Mouse (Mus musculus) hindbrain, embryonic 11.5 days (tissue): ENCODE measurements at regions not wholly inside any gene's neighbourhood (a gene's known extent, or its start where the extent isn't known, plus 50 kb on each side); places are given as distances from the start of the nearest gene placed in this dataset.
A peak's percentile ranks its signal among the peaks of the same experiment; 100 is the strongest.

Experiments used
- ATAC-seq: fragments of 200-750 bp; cut with Nextera tagmentation; 2 replicates; pipeline ENCODE4 v1.8.0; 2017; ENCODE audit warnings: mild to moderate bottlenecking, moderate TSS enrichment, moderate library complexity; ENCODE audit not compliant: low FRiP score
- DNase-seq: peaks from one replicate; pipeline ENCODE4 v3.0.0-alpha.2; 2015; ENCODE audit warnings: low spot score
- H3K27ac ChIP-seq: fragments of 300-500 bp; sonication (generic); 2 replicates; pipeline ENCODE4 v1.5.1; 2014; ENCODE audit warnings: mild to moderate bottlenecking, low read depth, low read length
- H3K27me3 ChIP-seq: fragments of 300-500 bp; sonication (generic); 2 replicates; pipeline ENCODE4 v1.6.1; 2014; ENCODE audit warnings: mild to moderate bottlenecking, low read length, moderate library complexity, mixed read lengths; ENCODE audit not compliant: control insufficient read depth, insufficient read depth
- H3K36me3 ChIP-seq: fragments of 300-500 bp; sonication (generic); 2 replicates; pipeline ENCODE4 v1.6.1; 2014; ENCODE audit warnings: mild to moderate bottlenecking, low read length, moderate library complexity, mixed read lengths; ENCODE audit not compliant: control insufficient read depth, insufficient read depth
- H3K4me1 ChIP-seq: fragments of 300-500 bp; sonication (generic); replicated peaks from 2 replicates; pipeline ENCODE4 v1.6.1; 2014; ENCODE audit warnings: low read length, mixed read lengths; ENCODE audit not compliant: control insufficient read depth, insufficient read depth
- H3K4me2 ChIP-seq: fragments of 300-500 bp; sonication (generic); replicated peaks from 2 replicates; pipeline ENCODE4 v1.6.1; 2014; ENCODE audit warnings: mild to moderate bottlenecking, low read depth, low read length
- H3K4me3 ChIP-seq: fragments of 300-500 bp; sonication (generic); 2 replicates; pipeline ENCODE4 v1.5.1; 2014; ENCODE audit warnings: low read depth, low read length
- H3K9ac ChIP-seq: fragments of 300-500 bp; sonication (generic); 2 replicates; pipeline ENCODE4 v1.6.1; 2014; ENCODE audit warnings: low read depth, low read length
- H3K9me3 ChIP-seq: fragments of 300-500 bp; sonication (generic); 2 replicates; pipeline ENCODE4 v1.6.1; 2016; ENCODE audit warnings: low read length; ENCODE audit not compliant: control insufficient read depth
- WGBS: fragments of 180-500 bp; shearing (Covaris S2); extraction: QIAGEN DNeasy Blood & Tissue Kit; methylation state at CpG from one replicate; pipeline ENCODE4 v1.1.7; 2014; 5-methylcytosine and 5-hydroxymethylcytosine counted together

DNA sequence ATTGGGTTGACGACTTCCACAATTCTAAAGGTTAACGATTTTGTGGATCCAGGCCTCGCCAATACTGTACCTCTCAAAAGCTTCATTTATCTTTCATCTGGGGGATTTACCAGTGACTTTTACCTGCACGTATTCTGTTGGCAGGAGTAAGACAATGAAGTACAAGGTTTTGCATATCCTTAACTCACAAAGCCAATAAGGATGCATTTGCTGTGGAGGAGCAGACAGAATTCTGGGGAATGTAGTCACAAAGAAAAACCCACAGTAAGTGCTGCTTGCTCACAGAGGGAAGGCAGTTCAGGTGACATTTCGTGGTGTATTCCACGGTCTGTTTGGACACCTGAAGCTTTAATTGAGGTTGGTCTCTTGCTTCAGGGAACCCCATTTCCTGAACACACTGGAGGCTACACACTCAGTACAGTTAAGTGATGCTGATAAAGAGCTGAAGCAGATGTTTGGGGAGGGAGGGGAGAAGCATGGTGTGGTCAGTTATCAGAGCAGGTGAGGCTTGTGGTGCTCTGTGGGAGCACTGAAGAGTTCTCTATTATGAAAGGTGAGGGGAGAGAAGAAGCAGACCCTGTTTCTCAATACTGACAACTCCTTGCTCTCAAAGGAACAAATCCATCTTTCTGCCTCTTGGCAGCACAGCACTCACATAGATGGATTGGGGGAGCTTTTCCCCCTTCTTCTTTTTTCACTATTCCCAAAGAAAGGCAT is 358.1 kb downstream of the Sorl1 start:
- no peaks in the 10 kb centered on the region for H3K4me1 ChIP-seq
- no peak overlapping the region for H3K27ac ChIP-seq
- H3K4me3 ChIP-seq, result no peak overlapping the region
- H3K9ac ChIP-seq, result no peak overlapping the region
- H3K4me2 ChIP-seq, result no peak overlapping the region
- no peaks in the 10 kb centered on the region for H3K36me3 ChIP-seq
- H3K9me3 ChIP-seq, result no peaks in the 10 kb centered on the region
- DNase-seq, result no peak
- 0 out of 2 replicates have a peak, but pooled peaks have one; percentile 14 for ATAC-seq
- 83% methylated on average over 6 of the region's 6 CpGs for WGBS
- H3K27me3 ChIP-seq, result no peaks in the 10 kb centered on the region

DNA sequence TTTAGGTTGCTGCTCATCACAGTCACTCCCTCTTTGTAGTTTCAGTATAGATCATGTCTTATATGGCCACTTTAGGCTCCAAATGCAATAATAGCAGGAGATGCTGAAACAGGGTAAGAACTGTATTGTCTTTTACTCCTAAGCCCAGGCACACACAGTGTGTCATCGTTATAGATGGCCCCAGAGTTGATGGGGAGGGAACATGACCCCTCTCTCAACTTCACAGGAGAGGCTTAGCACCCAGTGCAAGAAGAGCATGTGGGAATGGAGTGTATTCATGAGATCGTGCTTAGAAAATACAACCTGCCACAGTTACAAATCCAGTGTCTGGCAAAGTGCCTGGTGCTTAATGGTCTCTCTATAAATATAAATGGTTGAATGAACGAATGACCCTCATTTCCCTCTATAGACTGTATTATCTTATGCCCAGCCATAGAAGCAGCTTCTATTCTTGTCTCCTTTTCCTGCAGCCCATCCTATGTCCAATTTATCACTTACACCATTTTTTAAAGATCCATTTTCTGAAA is 363.0 kb downstream of the Sorl1 start:
- no peak overlapping the region for H3K4me3 ChIP-seq
- H3K27ac ChIP-seq, result no peak overlapping the region
- WGBS, result 85% methylated on average over 3 of the region's 3 CpGs
- no peak overlapping the region for H3K4me2 ChIP-seq
- H3K27me3 ChIP-seq, result no peaks in the 10 kb centered on the region
- H3K4me1 ChIP-seq, result no peaks in the 10 kb centered on the region
- no peaks in the 10 kb centered on the region for H3K36me3 ChIP-seq
- ATAC-seq (no peak), DNase-seq (no peak)
- H3K9me3 ChIP-seq, result no peaks in the 10 kb centered on the region
- H3K9ac ChIP-seq, result no peak overlapping the region

DNA sequence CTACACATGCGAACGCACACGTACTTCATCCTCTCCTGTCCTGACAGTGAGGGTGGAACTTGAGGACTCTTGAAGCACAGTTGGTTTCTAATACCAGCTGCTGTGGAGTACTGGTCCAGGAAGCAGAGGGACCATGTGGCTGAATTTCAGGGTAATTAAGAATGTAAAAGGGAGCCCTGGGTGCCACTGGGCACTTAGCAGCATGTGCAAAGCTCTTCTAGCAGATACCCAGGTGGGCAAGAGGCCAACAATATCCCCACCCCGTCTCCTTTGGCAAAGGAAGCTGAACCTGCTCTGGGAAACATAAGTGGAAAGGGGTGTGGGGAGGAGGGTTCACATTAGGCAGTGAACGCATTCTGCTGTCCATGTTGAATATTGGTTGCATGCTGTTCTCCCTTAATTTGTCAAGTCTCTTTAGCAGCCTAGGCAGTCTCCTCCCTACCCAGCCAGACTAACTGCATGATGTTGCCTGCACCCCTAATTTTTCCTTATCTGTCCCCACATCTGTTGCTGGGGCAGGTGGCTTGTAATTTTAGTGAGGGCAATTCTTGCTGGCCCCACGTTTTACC is 369.6 kb downstream of the Sorl1 start:
- Histone ChIP-seq H3K4me3 (no peak overlapping the region), H3K27ac (no peak overlapping the region), H3K36me3 (no peaks in the 10 kb centered on the region), H3K9me3 (no peaks in the 10 kb centered on the region), H3K4me1 (no peaks in the 10 kb centered on the region), H3K27me3 (no peaks in the 10 kb centered on the region), H3K4me2 (no peak overlapping the region), H3K9ac (no peak overlapping the region)
- ATAC-seq (no peak), DNase-seq (no peak)
- 86% methylated on average over 6 of the region's 6 CpGs for WGBS

DNA sequence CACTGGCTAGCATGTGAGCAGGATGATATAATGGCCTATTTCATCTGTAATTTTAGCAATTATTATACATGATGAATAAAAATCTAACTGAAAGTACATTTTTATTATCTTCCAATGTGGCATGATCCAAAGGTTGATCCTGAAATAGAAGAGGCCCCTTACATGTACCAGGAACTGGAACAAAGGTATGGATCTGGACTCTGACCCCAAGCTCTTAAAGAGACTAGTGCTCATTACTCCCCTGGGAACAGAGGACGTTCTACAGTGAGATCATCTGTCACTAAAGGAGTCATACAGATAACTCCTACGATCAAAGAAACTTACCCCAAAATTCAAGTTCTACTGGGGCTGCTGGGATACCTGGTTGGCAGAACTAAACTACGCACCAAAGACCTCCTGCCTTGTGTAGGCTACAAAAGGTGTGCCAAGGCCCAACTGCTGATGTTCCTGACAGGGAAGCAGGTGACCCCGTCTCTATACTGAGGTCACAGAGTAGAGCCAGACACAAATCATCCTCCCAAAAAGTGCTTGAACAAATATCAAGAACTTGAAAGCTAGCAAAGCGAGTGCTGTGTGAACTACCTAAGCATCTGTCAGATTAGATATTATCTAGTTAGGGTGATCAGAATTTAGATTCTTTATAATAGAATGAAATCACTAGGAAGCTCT is 378.0 kb downstream of the Sorl1 start:
- Histone ChIP-seq H3K4me1 (no peaks in the 10 kb centered on the region), H3K27ac (no peak overlapping the region), H3K4me2 (no peak overlapping the region), H3K4me3 (no peak overlapping the region), H3K36me3 (no peaks in the 10 kb centered on the region), H3K9me3 (no peaks in the 10 kb centered on the region), H3K9ac (no peak overlapping the region), H3K27me3 (no peaks in the 10 kb centered on the region)
- ATAC-seq (no peak), DNase-seq (no peak)
- 89% methylated on average over 5 of the region's 5 CpGs for WGBS

DNA sequence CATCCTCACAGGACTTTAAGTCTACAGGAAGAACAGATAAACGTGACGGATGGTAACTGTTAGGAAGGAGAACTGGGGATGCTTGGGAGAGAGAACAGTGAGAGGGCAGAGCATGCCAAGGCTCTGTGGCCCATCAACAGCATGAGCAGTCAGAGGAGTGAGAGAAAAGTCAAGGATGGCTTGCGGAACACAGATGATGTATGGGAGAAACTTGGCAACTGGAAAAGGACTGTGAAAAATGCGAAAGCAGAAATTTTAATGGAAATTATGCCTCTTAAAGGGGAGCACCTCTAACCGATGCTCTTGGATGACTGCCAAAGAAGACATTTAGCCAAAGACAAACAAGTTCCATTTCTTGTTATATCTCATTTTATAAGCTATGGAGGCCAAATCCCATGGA is 382.6 kb downstream of the Sorl1 start:
- DNase-seq (no peak), ATAC-seq (no peak)
- Histone ChIP-seq H3K27ac (no peak overlapping the region), H3K4me1 (no peaks in the 10 kb centered on the region), H3K27me3 (no peaks in the 10 kb centered on the region), H3K4me3 (no peak overlapping the region), H3K4me2 (no peak overlapping the region), H3K36me3 (no peaks in the 10 kb centered on the region), H3K9ac (no peak overlapping the region), H3K9me3 (no peaks in the 10 kb centered on the region)
- 89% methylated on average over 5 of the region's 5 CpGs for WGBS

DNA sequence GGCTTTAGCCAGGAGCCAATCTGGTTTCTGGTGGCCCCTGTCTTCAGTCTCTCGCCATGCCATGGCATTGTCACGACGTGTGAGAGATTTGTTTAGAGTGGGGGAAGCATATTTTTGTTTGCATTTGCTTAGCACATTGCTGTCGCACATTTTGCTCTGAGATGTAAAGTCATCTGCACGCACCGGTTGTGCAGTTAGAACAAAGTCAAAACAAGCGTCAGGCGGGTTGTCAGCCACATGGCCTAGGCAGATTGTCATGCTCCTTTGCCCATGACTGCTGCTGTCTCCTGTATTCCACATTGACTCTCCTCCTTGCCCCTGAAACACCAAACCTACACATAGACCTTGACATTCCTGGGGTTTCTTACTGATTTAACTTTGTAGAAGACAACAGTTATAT is 383.6 kb downstream of the Sorl1 start:
- Histone ChIP-seq H3K9ac (no peak overlapping the region), H3K4me1 (no peaks in the 10 kb centered on the region), H3K27me3 (no peaks in the 10 kb centered on the region), H3K9me3 (no peaks in the 10 kb centered on the region), H3K36me3 (no peaks in the 10 kb centered on the region), H3K4me2 (no peak overlapping the region), H3K27ac (no peak overlapping the region), H3K4me3 (no peak overlapping the region)
- DNase-seq, result no peak
- WGBS, result 93% methylated on average over 8 of the region's 8 CpGs
- ATAC-seq, result no peak

DNA sequence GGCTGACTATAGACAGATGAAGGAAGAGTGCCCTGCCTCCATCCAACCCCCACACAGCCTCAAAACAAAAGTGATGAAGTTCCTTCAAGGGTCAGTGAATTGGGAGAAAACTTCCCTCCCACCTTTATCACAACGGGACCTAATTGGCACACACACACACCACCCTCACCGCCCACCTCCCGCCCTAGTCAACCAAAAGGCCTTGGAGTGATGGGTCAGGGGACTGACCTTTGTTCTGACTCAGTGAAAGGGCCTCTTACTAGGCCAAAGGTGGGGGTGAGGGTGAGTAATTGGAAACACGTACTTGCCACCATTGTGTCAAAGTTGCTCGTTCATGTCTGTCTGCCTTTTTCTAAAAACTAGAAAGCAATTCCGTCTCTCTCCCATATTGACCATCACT is 386.4 kb downstream of the Sorl1 start:
- WGBS, result 16% methylated on average over 6 of the region's 6 CpGs
- no peaks in the 10 kb centered on the region for H3K36me3 ChIP-seq

DNA sequence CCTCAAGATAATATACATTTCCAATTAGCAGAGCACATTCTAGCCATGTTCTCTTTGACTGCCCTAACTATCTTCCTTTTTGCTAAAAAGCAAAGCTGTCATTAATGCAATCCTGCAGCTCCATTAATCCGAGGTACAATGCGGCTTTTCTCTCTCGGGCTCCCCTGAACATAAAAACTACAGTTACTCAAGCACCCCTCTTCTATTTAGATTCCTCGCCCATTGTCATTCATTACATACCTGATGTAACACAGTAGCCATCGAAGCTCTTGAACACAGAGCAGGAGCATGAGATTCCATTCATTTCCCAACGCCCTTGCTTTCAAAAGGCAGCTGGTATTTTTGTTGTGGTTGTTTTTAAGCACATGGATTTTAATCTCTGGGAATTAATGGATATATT is 387.2 kb downstream of the Sorl1 start:
- peaks cover 2% of the 10 kb centered on the region; the same call in 1 of the 2 replicates for H3K4me1 ChIP-seq
- H3K4me2 ChIP-seq, result peak overlapping the region; percentile 46
- no peaks in the 10 kb centered on the region for H3K27me3 ChIP-seq
- peak overlapping the region; percentile 41; the same call in 1 of the 2 replicates for H3K9ac ChIP-seq
- peak overlapping the region; percentile 96 for H3K27ac ChIP-seq
- no peaks in the 10 kb centered on the region for H3K9me3 ChIP-seq
- 14% methylated on average over 6 of the region's 6 CpGs for WGBS
- DNase-seq (no peak), ATAC-seq (no peak)
- H3K36me3 ChIP-seq, result no peaks in the 10 kb centered on the region
- H3K4me3 ChIP-seq, result peak overlapping the region; percentile 29

More for the DNA sequence above, 386.4 kb downstream of the Sorl1 start:
- Histone ChIP-seq H3K27me3 (no peaks in the 10 kb centered on the region), H3K9ac (no peak overlapping the region), H3K4me2 (no peak overlapping the region), H3K27ac (peak overlapping the region; percentile 96), H3K9me3 (no peaks in the 10 kb centered on the region), H3K4me1 (peaks cover 2% of the 10 kb centered on the region; the same call in 1 of the 2 replicates), H3K4me3 (no peak overlapping the region)
- ATAC-seq (no peak), DNase-seq (no peak)
